Mouse (Mus musculus) liver, embryonic 12.5 days (tissue): ENCODE measurements around the gene Lrrc23. TPM values are rescaled to one million over a fixed set of nuclear protein-coding genes. Genes with fewer than 3 reads are reported as not detected.

Source experiments
- ATAC-seq: fragments of 200-750 bp; cut with Nextera tagmentation; 2 replicates; pipeline ENCODE4 v1.8.0; 2017; ENCODE audit warnings: moderate number of reproducible peaks, mild to moderate bottlenecking, moderate library complexity
- H3K27ac ChIP-seq: fragments of 300-500 bp; sonication (generic); 2 replicates; pipeline ENCODE4 v1.5.1; 2016; ENCODE audit warnings: mild to moderate bottlenecking
- H3K27me3 ChIP-seq: fragments of 300-500 bp; sonication (generic); replicated peaks from 2 replicates; pipeline ENCODE4 v1.6.1; 2016; ENCODE audit warnings: mild to moderate bottlenecking, moderate library complexity
- H3K36me3 ChIP-seq: fragments of 300-500 bp; sonication (generic); 2 replicates; pipeline ENCODE4 v1.6.1; 2016; ENCODE audit warnings: mild to moderate bottlenecking, moderate library complexity
- H3K4me1 ChIP-seq: fragments of 300-500 bp; sonication (generic); 2 replicates; pipeline ENCODE4 v1.6.1; 2016
- H3K4me2 ChIP-seq: fragments of 300-500 bp; sonication (generic); 2 replicates; pipeline ENCODE4 v1.6.1; 2016; ENCODE audit warnings: mild to moderate bottlenecking, moderate library complexity
- H3K4me3 ChIP-seq: fragments of 300-500 bp; sonication (generic); 2 replicates; pipeline ENCODE4 v1.5.1; 2016; ENCODE audit warnings: mild to moderate bottlenecking, moderate library complexity
- H3K9ac ChIP-seq: fragments of 300-500 bp; sonication (generic); 2 replicates; pipeline ENCODE4 v1.6.1; 2016; ENCODE audit warnings: mild to moderate bottlenecking, moderate library complexity
- H3K9me3 ChIP-seq: fragments of 300-500 bp; sonication (generic); replicated peaks from 2 replicates; pipeline ENCODE4 v1.6.1; 2016; ENCODE audit warnings: mild to moderate bottlenecking, moderate library complexity
- WGBS: fragments of 180-500 bp; shearing (Covaris S2); methylation state at CpG from one replicate; pipeline ENCODE4 v1.1.7; 2016; ENCODE audit not compliant: insufficient replicate concordance; 5-methylcytosine and 5-hydroxymethylcytosine counted together
- polyA plus RNA-seq: library from polyadenylated mRNA; unstranded; fragments of >200 nt; fragmentation: Nextera tagmentation; extraction: Ambion mirVana; gene quantifications from 2 replicates; pipeline ENCODE4 v1.2.1, GENCODE M21; 2016

Gene Lrrc23
- polyA plus RNA-seq, 1 experiment from 2014 or later = not detected

DNA sequence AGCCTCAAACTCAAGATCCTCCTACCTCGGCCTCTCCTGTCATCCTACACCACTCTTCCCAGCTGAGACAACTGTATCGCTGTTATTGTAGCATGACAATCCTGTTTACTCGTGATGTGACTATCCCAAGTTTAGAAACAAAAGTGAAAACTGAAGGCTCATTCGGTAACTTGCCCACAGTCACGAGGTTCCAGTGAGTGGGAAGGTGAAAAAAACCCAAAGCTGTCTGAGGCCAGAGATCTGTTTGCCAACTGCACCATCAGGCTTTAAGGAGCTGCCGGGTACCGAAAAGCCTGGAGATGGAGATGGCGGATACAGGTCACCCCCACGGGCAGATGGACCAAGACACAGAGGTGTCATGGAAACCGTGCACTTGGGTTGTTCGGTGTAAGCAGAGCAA is 42.5 kb downstream of the Lrrc23 start:
- no peak for ATAC-seq
- Histone ChIP-seq H3K9me3 (no peaks in the 10 kb centered on the region), H3K4me1 (peaks cover 65% of the 10 kb centered on the region), H3K4me3 (no peak overlapping the region), H3K4me2 (no peak overlapping the region), H3K27ac (no peak overlapping the region), H3K36me3 (no peaks in the 10 kb centered on the region), H3K9ac (no peak overlapping the region), H3K27me3 (no peaks in the 10 kb centered on the region)
- 85% methylated on average over 11 of the region's 11 CpGs for WGBS

DNA sequence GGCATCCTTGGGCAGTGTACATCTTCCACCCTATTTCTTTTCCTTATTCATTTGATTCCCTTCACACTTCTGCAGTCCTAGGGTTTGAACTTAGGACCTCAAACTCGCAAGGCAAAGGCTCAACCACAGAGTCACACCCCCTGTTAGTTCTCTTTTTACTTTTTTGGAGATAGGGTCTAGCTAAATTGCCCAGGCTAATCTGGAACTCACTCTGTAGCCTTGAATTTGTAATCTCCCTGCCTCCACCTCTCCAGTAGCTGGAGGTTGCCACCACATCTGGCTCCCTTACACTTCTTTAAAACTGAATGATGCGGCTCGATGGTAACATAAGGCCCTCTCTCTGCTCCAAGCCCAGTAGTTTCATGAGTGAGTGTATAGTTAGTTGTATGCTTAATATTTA is 45.1 kb downstream of the Lrrc23 start:
- H3K4me1 ChIP-seq = peaks cover 58% of the 10 kb centered on the region
- 60% methylated on average over 3 of the region's 3 CpGs for WGBS
- H3K27me3 ChIP-seq = no peaks in the 10 kb centered on the region
- no peak overlapping the region for H3K9ac ChIP-seq
- H3K4me3 ChIP-seq = no peak overlapping the region
- H3K36me3 ChIP-seq = no peaks in the 10 kb centered on the region
- no peak overlapping the region for H3K27ac ChIP-seq
- ATAC-seq = no peak
- no peak overlapping the region for H3K4me2 ChIP-seq
- no peaks in the 10 kb centered on the region for H3K9me3 ChIP-seq

DNA sequence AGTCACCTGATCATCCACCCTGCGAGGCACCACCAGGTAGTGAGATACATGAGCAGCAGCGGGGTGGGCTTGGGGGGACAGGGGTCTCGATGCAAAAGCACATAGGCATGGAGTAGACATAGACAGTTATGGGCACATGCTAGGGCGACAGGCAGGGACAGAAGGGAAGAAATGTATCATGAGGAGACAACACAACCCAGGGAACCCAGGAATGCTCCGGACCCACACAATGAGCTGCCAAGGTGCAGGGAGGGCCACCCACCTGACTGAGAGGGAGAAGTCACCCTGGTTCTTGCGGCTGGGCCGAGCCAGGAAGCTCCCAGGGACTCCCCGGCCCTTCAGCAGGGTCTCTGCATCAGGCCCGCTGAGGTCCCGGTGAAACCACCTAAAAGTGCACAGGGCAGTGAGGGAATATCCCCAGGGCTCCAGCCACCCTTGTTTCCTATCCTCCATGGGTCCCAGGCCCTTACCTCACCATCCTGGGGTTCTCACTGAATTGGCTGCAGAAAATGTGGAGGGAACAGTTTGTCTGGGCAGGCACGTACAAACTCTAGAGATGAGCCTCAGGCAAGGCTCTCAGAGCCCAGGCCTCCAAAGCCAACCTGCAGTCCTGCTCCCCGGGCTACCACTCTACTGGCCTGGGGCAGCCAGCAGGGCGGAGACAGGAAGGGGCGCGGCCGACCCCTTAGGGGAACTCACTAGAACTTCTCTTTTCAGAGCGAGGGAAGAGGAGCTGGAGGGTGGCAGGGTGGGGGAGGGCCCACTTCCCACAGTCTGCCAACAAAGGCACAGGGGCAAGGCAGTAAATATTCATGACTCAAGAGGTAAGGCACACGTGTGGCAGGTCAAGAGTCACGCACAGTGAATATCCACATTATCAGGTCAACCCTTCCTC is 46.8 kb downstream of the Lrrc23 start:
- H3K4me3 ChIP-seq = peak overlapping the region; percentile 52
- no peaks in the 10 kb centered on the region for H3K27me3 ChIP-seq
- H3K9me3 ChIP-seq = no peaks in the 10 kb centered on the region
- H3K4me2 ChIP-seq = peak overlapping the region; percentile 62
- H3K27ac ChIP-seq = peak overlapping the region; percentile 63
- peaks cover 41% of the 10 kb centered on the region for H3K4me1 ChIP-seq
- ATAC-seq = peak; percentile 75
- 25% methylated on average over 19 of the region's 19 CpGs for WGBS
- peaks cover 8% of the 10 kb centered on the region; the same call in 1 of the 2 replicates for H3K36me3 ChIP-seq
- peak overlapping the region; percentile 51 for H3K9ac ChIP-seq

DNA sequence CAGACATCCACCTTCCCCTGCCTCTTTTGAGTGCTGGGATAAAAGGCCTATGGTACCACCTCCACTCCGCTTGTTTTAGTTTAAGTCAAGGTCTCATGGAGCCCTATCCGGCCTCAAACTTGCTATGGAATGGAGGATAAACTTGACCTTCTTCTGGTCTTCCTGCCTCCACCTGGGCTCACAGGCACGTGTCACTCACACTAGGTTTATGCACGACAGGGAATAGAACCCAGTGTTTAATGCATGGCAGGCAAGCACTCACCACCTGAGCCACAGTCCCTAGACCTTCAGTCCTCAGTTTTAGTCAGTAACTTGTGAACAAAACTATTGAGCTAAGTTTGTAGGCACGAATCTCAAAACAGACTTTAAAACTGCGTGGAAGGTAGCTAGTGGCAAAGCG is 48.5 kb downstream of the Lrrc23 start:
- no peaks in the 10 kb centered on the region for H3K9me3 ChIP-seq
- H3K27me3 ChIP-seq = no peaks in the 10 kb centered on the region
- 79% methylated on average over 7 of the region's 7 CpGs for WGBS
- no peak overlapping the region for H3K9ac ChIP-seq
- peak overlapping the region; percentile 62 for H3K4me2 ChIP-seq
- no peak overlapping the region for H3K27ac ChIP-seq
- peaks cover 40% of the 10 kb centered on the region for H3K4me1 ChIP-seq
- no peak for ATAC-seq
- H3K36me3 ChIP-seq = peaks cover 16% of the 10 kb centered on the region
- H3K4me3 ChIP-seq = no peak overlapping the region

DNA sequence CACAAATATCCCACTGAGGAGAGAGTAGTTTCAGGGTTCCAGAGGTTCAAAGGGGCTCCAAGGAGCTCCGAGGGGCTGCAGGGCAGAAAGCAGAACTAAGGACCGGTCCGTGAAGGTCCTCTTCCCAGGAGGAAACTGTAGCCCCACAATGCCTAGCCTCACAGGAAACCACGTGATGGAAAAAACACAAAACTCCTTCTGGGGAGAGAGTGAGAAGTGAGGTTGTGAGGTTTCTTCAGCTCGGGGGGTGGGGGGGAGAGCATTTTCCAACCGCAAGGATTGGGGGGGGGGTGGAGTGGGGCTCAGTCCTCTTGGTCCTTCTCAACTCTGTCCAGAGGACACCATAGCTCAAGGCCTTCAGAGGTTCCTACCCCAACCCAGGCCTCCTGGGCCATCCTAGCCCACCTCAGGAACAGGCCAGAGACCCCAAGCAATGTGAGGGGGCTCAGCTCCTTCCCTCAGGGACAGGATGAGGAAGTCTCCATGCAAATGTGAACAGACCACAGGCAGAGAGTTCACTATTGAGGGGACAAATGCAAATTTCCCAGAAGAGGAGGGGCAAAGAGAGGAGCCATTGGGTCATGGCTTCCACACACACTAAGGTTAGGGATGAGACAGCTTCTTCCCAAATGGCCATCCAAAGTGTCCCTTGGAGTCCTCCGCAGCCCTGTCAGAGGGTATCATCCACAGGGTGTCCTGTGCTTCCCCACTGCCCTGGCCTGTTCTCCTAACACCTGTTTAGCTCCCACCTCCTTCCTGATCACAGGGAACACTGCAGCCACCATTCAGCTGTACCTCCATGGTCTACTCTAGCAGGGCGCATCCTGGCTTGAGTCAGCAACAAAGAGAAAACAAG is 49.4 kb downstream of the Lrrc23 start:
- Histone ChIP-seq H3K9me3 (no peaks in the 10 kb centered on the region), H3K4me1 (peaks cover 45% of the 10 kb centered on the region), H3K27me3 (no peaks in the 10 kb centered on the region), H3K9ac (no peak overlapping the region), H3K36me3 (peaks cover 21% of the 10 kb centered on the region), H3K4me2 (peak overlapping the region; percentile 26; the same call in 1 of the 2 replicates), H3K4me3 (no peak overlapping the region), H3K27ac (peak overlapping the region; percentile 66)
- no peak for ATAC-seq
- WGBS = 49% methylated on average over 8 of the region's 8 CpGs

DNA sequence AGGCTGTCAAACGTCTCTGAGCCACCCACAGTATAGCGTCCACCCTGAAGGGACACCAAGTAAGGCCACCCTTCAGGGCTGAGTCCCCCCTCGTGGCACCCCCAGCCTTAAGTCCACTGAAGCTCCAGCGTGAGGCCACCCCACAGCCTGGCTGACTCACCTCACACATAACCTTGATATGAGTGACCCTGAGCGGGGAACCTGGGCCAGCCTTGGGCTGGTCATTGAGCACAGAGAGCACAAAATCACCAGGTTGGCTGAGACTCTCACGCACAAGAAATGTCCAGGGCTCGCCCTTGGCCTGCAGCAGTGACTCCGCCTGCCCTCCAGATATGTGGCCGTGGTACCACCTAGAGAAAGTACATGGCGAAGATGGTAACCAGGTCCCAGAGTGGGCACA is 50.9 kb downstream of the Lrrc23 start:
- Histone ChIP-seq H3K4me2 (no peak overlapping the region), H3K9ac (no peak overlapping the region), H3K4me1 (peaks cover 49% of the 10 kb centered on the region), H3K4me3 (no peak overlapping the region), H3K27me3 (no peaks in the 10 kb centered on the region), H3K27ac (no peak overlapping the region), H3K9me3 (no peaks in the 10 kb centered on the region), H3K36me3 (peaks cover 21% of the 10 kb centered on the region)
- no peak for ATAC-seq
- WGBS = 78% methylated on average over 10 of the region's 10 CpGs

DNA sequence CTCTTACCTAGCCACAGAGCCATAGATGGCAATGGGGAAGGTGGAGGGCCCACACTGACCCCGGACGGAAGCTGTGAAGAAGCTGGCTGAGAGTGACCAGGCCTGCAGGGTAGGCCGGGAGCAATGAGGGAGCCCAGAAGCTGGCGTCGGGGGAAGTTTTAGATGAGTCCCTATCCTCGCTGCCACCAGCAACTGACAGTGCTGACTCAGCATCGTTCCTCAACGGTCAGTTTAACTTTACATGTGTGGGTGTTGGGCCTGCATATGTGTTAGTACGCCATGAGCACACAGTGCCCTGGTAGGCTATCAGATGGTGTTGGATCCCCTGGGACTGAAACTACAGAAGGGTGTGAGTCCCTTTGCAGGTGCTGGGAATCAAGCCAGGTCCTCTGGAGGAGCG is 55.1 kb downstream of the Lrrc23 start:
- no peak overlapping the region for H3K9ac ChIP-seq
- 0 out of 2 replicates have a peak overlapping the region, but pooled peaks have one; percentile 33 for H3K27ac ChIP-seq
- H3K27me3 ChIP-seq = no peaks in the 10 kb centered on the region
- no peak for ATAC-seq
- WGBS = 57% methylated on average over 10 of the region's 10 CpGs
- H3K9me3 ChIP-seq = no peaks in the 10 kb centered on the region
- H3K36me3 ChIP-seq = peaks cover 21% of the 10 kb centered on the region
- no peak overlapping the region for H3K4me3 ChIP-seq
- H3K4me1 ChIP-seq = peaks cover 47% of the 10 kb centered on the region
- no peak overlapping the region for H3K4me2 ChIP-seq

DNA sequence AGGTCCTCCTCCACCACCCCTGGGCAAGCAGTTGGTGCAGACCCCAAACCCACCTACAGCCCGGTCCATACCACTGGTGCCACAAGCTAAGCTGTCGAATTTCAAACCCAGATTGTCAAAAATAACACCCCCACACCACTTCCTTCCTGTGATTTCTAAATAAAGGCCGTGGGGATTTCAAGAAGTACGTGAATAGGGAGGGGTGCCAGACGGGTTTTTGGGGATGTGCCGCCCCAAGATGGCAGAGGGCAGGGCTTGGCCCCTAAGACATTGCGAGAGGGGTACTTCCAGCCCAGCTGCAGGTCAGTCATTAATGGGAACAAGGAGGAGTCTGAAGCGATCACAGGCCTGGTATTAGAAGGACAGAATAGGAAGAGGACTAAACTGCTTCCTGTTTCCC is 56.0 kb downstream of the Lrrc23 start:
- Histone ChIP-seq H3K36me3 (peaks cover 20% of the 10 kb centered on the region), H3K9ac (no peak overlapping the region), H3K4me3 (no peak overlapping the region), H3K9me3 (no peaks in the 10 kb centered on the region), H3K4me1 (peaks cover 56% of the 10 kb centered on the region), H3K27ac (peak overlapping the region; percentile 33), H3K4me2 (no peak overlapping the region), H3K27me3 (no peaks in the 10 kb centered on the region)
- no peak for ATAC-seq
- 53% methylated on average over 8 of the region's 8 CpGs for WGBS

DNA sequence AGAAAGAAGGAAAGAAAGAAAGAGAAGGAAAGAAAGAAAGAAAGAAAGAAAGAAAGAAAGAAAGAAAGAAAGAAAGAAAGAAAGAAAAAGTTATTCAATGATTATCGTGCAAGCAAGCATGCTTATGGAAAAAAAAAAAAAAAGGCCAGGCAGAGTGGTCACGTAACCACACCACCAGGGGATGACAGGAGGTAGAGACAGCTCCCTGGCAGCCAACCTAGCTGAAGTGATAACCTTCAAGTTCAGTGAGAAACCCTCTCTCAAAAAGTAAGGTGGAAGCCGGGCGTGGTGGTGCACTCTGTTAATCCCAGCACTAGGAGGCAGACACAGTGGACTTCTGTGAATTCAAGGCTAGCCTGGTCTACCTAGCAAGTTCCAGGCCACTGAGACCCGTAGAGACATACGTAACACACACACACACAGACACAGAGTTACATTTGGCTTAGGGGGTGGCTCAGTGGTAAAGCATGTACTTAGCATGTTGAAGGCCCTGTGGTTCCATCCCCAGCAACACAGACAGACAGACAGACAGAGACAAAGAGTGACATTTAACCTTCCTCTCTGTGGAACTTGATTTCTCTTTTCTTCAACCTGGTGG is 56.6 kb downstream of the Lrrc23 start:
- no peak overlapping the region for H3K4me3 ChIP-seq
- H3K27ac ChIP-seq = peak overlapping the region; percentile 18; the same call in 1 of the 2 replicates
- peaks cover 16% of the 10 kb centered on the region for H3K36me3 ChIP-seq
- no peaks in the 10 kb centered on the region for H3K27me3 ChIP-seq
- 71% methylated on average over 6 of the region's 6 CpGs for WGBS
- peaks cover 62% of the 10 kb centered on the region for H3K4me1 ChIP-seq
- no peak overlapping the region for H3K4me2 ChIP-seq
- ATAC-seq = no peak
- no peaks in the 10 kb centered on the region for H3K9me3 ChIP-seq
- H3K9ac ChIP-seq = no peak overlapping the region

DNA sequence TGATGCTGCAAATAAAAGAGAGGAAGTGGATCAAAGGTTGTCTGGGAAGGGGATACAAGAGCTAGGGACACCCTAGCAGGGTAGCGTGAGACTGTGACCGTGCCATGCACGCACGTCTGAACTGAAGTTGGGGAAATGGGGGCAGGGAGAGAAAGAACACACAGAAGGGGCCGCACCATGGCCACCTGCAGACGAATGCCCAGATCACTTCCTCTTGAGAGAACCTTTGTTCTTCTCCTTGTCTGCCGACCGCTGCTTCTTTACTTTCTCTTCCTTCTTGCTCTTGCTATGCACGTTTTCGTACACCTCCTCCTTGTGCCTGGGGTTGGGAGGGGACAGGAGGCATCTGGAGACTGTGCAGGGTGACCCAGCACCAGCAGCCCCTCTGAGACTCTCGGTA is 58.6 kb downstream of the Lrrc23 start:
- WGBS = 72% methylated on average over 11 of the region's 11 CpGs
- Histone ChIP-seq H3K4me1 (peaks cover 76% of the 10 kb centered on the region), H3K36me3 (peaks cover 25% of the 10 kb centered on the region), H3K9me3 (no peaks in the 10 kb centered on the region), H3K9ac (no peak overlapping the region), H3K27me3 (no peaks in the 10 kb centered on the region), H3K4me3 (no peak overlapping the region), H3K4me2 (no peak overlapping the region), H3K27ac (peak overlapping the region; percentile 69)
- ATAC-seq = no peak
